Mouse (Mus musculus): ENCODE measurements around the gene Epb42. TPM values are rescaled to one million over a fixed set of nuclear protein-coding genes. Genes with fewer than 3 reads are reported as not detected.
A peak's percentile ranks its signal among the peaks of the same experiment; 100 is the strongest.

The Epb42 gene
- polyA plus RNA-seq, 1 experiment from 2014 or later = 1.1 TPM

DNA sequence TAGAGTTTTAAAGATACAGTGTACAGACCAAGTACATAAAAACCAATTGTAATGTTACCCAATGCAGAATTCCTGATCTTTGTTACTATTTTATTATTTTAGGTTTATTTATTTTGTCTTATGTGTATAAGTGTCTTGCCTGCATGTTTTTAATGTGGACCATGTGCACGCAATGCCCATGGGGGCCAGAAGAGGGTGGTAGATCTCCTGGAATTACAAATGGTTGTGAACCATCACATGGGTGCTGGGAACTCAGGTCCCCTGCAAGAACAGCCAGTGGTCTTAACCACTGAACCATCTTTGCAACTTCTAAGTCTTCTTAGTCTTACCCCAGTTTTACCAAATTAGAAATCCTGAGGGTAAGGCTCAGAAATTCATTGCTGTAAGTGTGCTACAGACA, 51.6 kb downstream of the Epb42 start:
- 95% methylated on average over 1 of the region's 1 CpGs for WGBS
- no peak overlapping the region for H3K27ac ChIP-seq (replicated peaks in 1 of 2; ENCODE audit: control insufficient read depth in 1 of 2, insufficient read depth in 1 of 2, low read depth in 2 of 2, low read length in 2 of 2)
- H3K4me2 ChIP-seq (ENCODE audit: low read length) = no peak overlapping the region
- H3K27me3 ChIP-seq (ENCODE audit: control insufficient read depth, insufficient read depth, low read length) = no peaks in the 10 kb centered on the region
- H3K9ac ChIP-seq (ENCODE audit: low read length) = no peak overlapping the region
- no peak for ATAC-seq (ENCODE audit: insufficient number of reproducible peaks, insufficient read depth, low FRiP score, low read depth)
- H3K4me3 ChIP-seq (ENCODE audit: control insufficient read depth in 1 of 2, insufficient read depth in 1 of 2, low read depth in 1 of 2, low read length in 2 of 2) = no peak overlapping the region
- no peaks in the 10 kb centered on the region for H3K4me1 ChIP-seq (ENCODE audit: control insufficient read depth in 2 of 2, insufficient read depth in 2 of 2, low read length in 2 of 2)
- no peaks in the 10 kb centered on the region for H3K9me3 ChIP-seq (ENCODE audit: control insufficient read depth, low read length)
- no peaks in the 10 kb centered on the region for H3K36me3 ChIP-seq (ENCODE audit: control insufficient read depth, insufficient read depth, low read length)

- ATAC-seq (ENCODE audit: insufficient number of reproducible peaks, insufficient read depth, low FRiP score, low read depth) = no peak
- no peak overlapping the region for H3K4me2 ChIP-seq (ENCODE audit: low read length)
- no peaks in the 10 kb centered on the region for H3K27me3 ChIP-seq (ENCODE audit: control insufficient read depth, insufficient read depth, low read length)
- no peaks in the 10 kb centered on the region for H3K9me3 ChIP-seq (ENCODE audit: control insufficient read depth, low read length)
- no peaks in the 10 kb centered on the region for H3K4me1 ChIP-seq (ENCODE audit: control insufficient read depth in 2 of 2, insufficient read depth in 2 of 2, low read length in 2 of 2)
- no peaks in the 10 kb centered on the region for H3K36me3 ChIP-seq (ENCODE audit: control insufficient read depth, insufficient read depth, low read length)
- H3K27ac ChIP-seq (replicated peaks in 1 of 2; ENCODE audit: control insufficient read depth in 1 of 2, insufficient read depth in 1 of 2, low read depth in 2 of 2, low read length in 2 of 2) = no peak overlapping the region
- H3K9ac ChIP-seq (ENCODE audit: low read length) = no peak overlapping the region
- no peak overlapping the region for H3K4me3 ChIP-seq (ENCODE audit: control insufficient read depth in 1 of 2, insufficient read depth in 1 of 2, low read depth in 1 of 2, low read length in 2 of 2)
- 34% methylated on average over 2 of the region's 2 CpGs for WGBS
Measured at GRCm38 (mm10) chr2:120983611-120984010, 53.3 kb downstream of the Epb42 start.

DNA sequence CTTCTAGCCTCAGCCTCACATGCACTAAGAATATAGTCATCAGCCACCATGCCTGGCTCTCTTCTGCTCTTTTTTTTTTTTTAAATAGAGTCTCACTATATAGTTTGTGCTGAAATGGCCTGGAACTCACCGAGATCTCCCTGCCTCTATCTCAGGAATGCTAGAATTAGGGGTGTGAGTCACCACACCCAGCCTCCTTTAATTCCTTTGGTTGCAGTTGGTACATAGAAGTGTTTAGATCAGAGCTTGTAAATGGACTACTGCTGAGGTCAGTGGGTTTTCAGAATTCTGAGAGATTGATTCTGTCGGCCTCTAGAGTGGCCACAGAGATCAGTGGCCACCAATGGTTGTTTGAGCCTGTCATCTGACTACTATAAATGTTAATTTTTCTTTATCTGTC, 56.0 kb downstream of the Epb42 start:
- WGBS = 35% methylated on average over 2 of the region's 2 CpGs

DNA sequence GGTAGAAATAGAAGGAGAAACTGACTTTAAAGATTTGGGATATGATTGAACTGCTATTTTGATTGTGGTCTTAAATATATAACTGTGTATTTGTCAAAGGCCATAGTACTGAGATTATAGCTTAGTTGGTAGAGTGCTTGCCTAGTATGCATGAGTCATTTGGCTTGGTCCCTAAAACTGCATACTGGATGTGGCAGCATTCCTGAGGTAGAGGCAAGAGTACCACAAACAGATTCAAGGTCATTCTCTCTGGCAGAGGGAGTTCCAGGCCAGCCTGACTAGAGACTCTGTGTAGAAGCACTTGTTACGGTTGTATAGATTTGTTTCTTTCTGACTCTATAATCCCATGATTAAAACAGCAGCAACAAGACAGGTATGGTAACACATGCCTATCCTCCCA, 57.1 kb downstream of the Epb42 start:
- Histone ChIP-seq H3K9ac (ENCODE audit: low read length) (no peak overlapping the region), H3K4me1 (ENCODE audit: control insufficient read depth in 2 of 2, insufficient read depth in 2 of 2, low read length in 2 of 2) (peaks cover 0 to 2% of the 10 kb centered on the region in 2 experiments; a peak in 1 of 4 replicates), H3K27ac (replicated peaks in 1 of 2; ENCODE audit: control insufficient read depth in 1 of 2, insufficient read depth in 1 of 2, low read depth in 2 of 2, low read length in 2 of 2) (no peak overlapping the region), H3K4me2 (ENCODE audit: low read length) (no peak overlapping the region), H3K4me3 (ENCODE audit: control insufficient read depth in 1 of 2, insufficient read depth in 1 of 2, low read depth in 1 of 2, low read length in 2 of 2) (no peak overlapping the region), H3K9me3 (ENCODE audit: control insufficient read depth, low read length) (no peaks in the 10 kb centered on the region), H3K27me3 (ENCODE audit: control insufficient read depth, insufficient read depth, low read length) (no peaks in the 10 kb centered on the region), H3K36me3 (ENCODE audit: control insufficient read depth, insufficient read depth, low read length) (no peaks in the 10 kb centered on the region)
- no peak for ATAC-seq (ENCODE audit: insufficient number of reproducible peaks, insufficient read depth, low FRiP score, low read depth)
- WGBS = 79% methylated on average over 1 of the region's 1 CpGs

More for the DNA sequence above, 56.0 kb downstream of the Epb42 start:
- H3K9me3 ChIP-seq (ENCODE audit: control insufficient read depth, low read length) = no peaks in the 10 kb centered on the region
- no peak overlapping the region for H3K4me2 ChIP-seq (ENCODE audit: low read length)
- no peak overlapping the region for H3K4me3 ChIP-seq (ENCODE audit: control insufficient read depth in 1 of 2, insufficient read depth in 1 of 2, low read depth in 1 of 2, low read length in 2 of 2)
- no peak overlapping the region for H3K27ac ChIP-seq (replicated peaks in 1 of 2; ENCODE audit: control insufficient read depth in 1 of 2, insufficient read depth in 1 of 2, low read depth in 2 of 2, low read length in 2 of 2)
- H3K4me1 ChIP-seq (ENCODE audit: control insufficient read depth in 2 of 2, insufficient read depth in 2 of 2, low read length in 2 of 2) = peaks cover 0 to 2% of the 10 kb centered on the region in 2 experiments; a peak in 1 of 4 replicates
- no peaks in the 10 kb centered on the region for H3K27me3 ChIP-seq (ENCODE audit: control insufficient read depth, insufficient read depth, low read length)
- H3K9ac ChIP-seq (ENCODE audit: low read length) = no peak overlapping the region
- ATAC-seq (ENCODE audit: insufficient number of reproducible peaks, insufficient read depth, low FRiP score, low read depth) = no peak
- H3K36me3 ChIP-seq (ENCODE audit: control insufficient read depth, insufficient read depth, low read length) = no peaks in the 10 kb centered on the region

GRCm38 (mm10) chr2:120978693-120979037, 58.2 kb downstream of the Epb42 start:
- 60% methylated on average over 2 of the region's 2 CpGs for WGBS
- no peaks in the 10 kb centered on the region for H3K36me3 ChIP-seq (ENCODE audit: control insufficient read depth, insufficient read depth, low read length)
- no peak overlapping the region for H3K4me2 ChIP-seq (ENCODE audit: low read length)
- ATAC-seq (ENCODE audit: insufficient number of reproducible peaks, insufficient read depth, low FRiP score, low read depth) = no peak
- no peaks in the 10 kb centered on the region for H3K9me3 ChIP-seq (ENCODE audit: control insufficient read depth, low read length)
- peaks cover 0 to 2% of the 10 kb centered on the region in 2 experiments; a peak in 1 of 4 replicates for H3K4me1 ChIP-seq (ENCODE audit: control insufficient read depth in 2 of 2, insufficient read depth in 2 of 2, low read length in 2 of 2)
- H3K4me3 ChIP-seq (ENCODE audit: control insufficient read depth in 1 of 2, insufficient read depth in 1 of 2, low read depth in 1 of 2, low read length in 2 of 2) = no peak overlapping the region
- H3K9ac ChIP-seq (ENCODE audit: low read length) = no peak overlapping the region
- H3K27me3 ChIP-seq (ENCODE audit: control insufficient read depth, insufficient read depth, low read length) = no peaks in the 10 kb centered on the region
- no peak overlapping the region for H3K27ac ChIP-seq (replicated peaks in 1 of 2; ENCODE audit: control insufficient read depth in 1 of 2, insufficient read depth in 1 of 2, low read depth in 2 of 2, low read length in 2 of 2)

GRCm38 (mm10) chr2:120977926-120978692, 58.8 kb downstream of the Epb42 start:
- WGBS = 78% methylated on average over 8 of the region's 8 CpGs
- Histone ChIP-seq H3K9ac (ENCODE audit: low read length) (peak overlapping the region; percentile 82; the same call in 1 of the 2 replicates), H3K27ac (replicated peaks in 1 of 2; ENCODE audit: control insufficient read depth in 1 of 2, insufficient read depth in 1 of 2, low read depth in 2 of 2, low read length in 2 of 2) (peak overlapping the region in 1 of 2 experiments; percentile 4; a peak in 1 of 4 replicates), H3K9me3 (ENCODE audit: control insufficient read depth, low read length) (no peaks in the 10 kb centered on the region), H3K4me3 (ENCODE audit: control insufficient read depth in 1 of 2, insufficient read depth in 1 of 2, low read depth in 1 of 2, low read length in 2 of 2) (peak overlapping the region; percentile 79 to 95), H3K4me1 (ENCODE audit: control insufficient read depth in 2 of 2, insufficient read depth in 2 of 2, low read length in 2 of 2) (peaks cover 0 to 2% of the 10 kb centered on the region in 2 experiments; a peak in 1 of 4 replicates), H3K36me3 (ENCODE audit: control insufficient read depth, insufficient read depth, low read length) (no peaks in the 10 kb centered on the region), H3K27me3 (ENCODE audit: control insufficient read depth, insufficient read depth, low read length) (no peaks in the 10 kb centered on the region), H3K4me2 (ENCODE audit: low read length) (peak overlapping the region; percentile 96)
- ATAC-seq (ENCODE audit: insufficient number of reproducible peaks, insufficient read depth, low FRiP score, low read depth) = no peak

DNA sequence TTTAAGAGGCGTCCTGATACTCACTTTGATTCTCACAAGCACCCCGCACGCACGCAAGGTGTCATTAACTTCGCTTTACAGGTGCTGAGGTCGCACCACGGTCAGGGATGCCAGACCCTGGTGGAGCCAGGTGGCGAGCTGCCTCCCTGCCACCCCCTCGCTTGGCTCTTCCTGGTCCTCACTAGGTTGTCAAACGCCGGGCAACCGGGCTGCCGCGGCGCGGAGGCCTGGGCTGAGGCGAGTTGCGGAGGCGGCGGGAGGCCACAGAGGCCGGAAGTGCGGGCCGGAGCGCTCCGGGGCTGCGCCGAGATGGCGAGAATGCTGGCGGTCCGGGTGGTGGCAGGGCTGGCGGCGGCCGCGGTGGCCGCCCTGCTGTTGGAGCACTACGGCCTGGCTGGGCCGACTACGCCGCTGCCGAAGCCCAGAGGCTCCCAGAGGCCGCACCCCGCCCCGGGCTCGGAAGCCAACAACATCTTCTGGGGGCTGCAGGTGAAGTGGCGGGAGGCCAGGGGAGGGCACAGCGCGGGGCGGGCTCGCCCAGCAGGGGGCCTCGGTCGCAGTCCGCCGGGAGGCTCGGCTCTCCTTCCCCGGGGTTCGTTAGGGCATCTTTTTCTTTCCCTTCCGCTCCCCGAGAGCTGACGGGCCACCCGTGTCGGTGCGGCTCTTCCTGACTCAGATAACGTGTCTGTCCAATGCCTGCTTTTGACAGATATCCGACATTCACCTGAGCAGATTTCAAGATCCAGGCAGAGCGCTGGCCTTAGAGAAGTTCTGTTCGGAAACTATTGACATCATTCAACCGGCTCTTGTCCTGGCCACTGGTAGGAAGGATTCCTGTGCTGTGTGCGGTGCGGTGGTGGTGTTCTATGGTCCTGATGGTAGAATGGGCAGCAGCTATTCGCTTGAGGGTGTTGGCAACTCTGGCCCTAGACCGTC, 59.6 kb downstream of the Epb42 start, which contains the start of gene Tmem62:
TSS of gene Tmem62 (plus strand) at position 28 of the 936 bp plus-strand sequence.
- Histone ChIP-seq H3K27ac (replicated peaks in 1 of 2; ENCODE audit: control insufficient read depth in 1 of 2, insufficient read depth in 1 of 2, low read depth in 2 of 2, low read length in 2 of 2) (peak within 1 kb of the TSS; percentile 4 to 42; a peak in 3 of 4 replicates), H3K36me3 (ENCODE audit: control insufficient read depth, insufficient read depth, low read length) (no peaks in the 10 kb centered on the region), H3K9ac (ENCODE audit: low read length) (peak within 1 kb of the TSS; percentile 82), H3K9me3 (ENCODE audit: control insufficient read depth, low read length) (no peaks in the 10 kb centered on the region), H3K27me3 (ENCODE audit: control insufficient read depth, insufficient read depth, low read length) (no peaks in the 10 kb centered on the region), H3K4me2 (ENCODE audit: low read length) (peak within 1 kb of the TSS; percentile 96), H3K4me1 (ENCODE audit: control insufficient read depth in 2 of 2, insufficient read depth in 2 of 2, low read length in 2 of 2) (peaks cover 0 to 4% of the 10 kb centered on the region in 2 experiments; a peak in 1 of 4 replicates), H3K4me3 (ENCODE audit: control insufficient read depth in 1 of 2, insufficient read depth in 1 of 2, low read depth in 1 of 2, low read length in 2 of 2) (peak within 1 kb of the TSS; percentile 79 to 95)
- under 1% methylated on average over 59 of the region's 71 CpGs for WGBS
- ATAC-seq (ENCODE audit: insufficient number of reproducible peaks, insufficient read depth, low FRiP score, low read depth) = peak; percentile 78

Measured in heart, embryonic 14.5 days (tissue).